Mouse (Mus musculus): Measurements from ENCODE around the gene Brf1. TPM values are rescaled to one million over a fixed set of nuclear protein-coding genes. Genes with fewer than 3 reads are reported as not detected.

Gene Brf1
- polyA plus RNA-seq, 1 experiment: 24.7 TPM

DNA sequence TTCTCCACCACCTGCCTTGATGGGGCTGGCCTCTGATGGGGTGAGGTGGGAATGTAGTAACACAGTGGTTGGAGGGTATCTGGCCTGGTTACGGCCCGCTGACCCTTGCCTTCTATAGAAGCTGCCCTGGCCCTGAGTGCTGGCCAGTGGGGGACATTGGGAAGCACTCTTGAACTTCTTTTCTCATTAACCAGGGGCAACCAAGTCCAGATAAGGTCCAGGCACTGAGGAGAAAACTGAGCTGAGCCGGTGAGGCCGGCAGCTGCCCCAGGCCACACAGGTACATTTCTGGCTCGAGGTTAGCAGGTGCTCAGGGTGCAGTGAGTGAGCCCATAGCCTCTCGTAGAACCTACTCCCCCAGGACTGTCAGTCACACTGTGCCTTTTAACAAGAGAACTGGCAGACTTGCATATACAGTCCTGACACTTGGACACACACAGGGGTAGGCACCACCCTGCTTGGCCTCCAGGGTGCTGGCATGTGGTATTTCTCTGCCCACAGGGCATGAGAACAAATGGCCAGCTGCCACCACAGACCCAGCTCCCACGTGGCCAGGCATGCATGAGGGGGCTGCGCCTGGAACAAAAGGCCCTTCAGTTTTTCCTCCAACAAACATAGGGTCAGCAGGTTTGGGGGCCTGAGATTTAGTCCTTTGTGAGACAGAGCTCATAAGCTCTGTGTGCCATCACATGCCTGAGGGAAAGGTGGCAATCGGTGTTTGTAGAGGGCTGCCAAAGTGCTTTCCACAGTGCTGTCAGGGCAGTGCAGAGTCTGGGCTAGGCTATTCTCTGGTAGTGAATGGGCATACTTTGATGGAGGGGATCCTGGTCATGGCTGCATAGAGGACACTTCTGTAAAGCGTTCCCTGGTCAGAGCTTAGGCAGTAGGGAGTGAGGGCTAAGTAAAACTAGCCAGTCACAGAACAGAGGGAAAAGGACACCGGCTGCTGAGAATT is 32.1 kb upstream of the Brf1 start:
- H3K27ac ChIP-seq (ENCODE audit: insufficient read depth, low read length): no peak overlapping the region

DNA sequence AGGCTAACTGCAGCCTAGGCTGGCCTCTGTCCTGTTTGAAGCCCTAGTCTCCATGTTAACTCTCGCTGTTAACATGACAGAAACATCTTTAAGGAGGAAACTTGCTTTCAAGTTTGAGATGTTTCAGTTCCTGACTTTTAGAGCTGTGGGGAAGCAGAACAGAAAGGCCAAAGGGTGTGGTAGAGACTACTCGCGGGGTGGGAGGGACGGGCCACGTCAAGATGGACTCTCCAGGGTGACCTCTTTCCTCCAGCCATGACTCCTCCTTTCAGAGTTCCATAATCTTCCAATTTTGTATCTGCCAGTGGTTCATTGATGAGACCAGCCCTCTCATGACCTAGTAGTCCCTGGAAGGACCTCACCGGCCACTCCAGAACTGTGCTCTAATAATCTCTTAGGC is 30.9 kb upstream of the Brf1 start:
- Histone ChIP-seq H3K9me3 (replicated peaks; ENCODE audit: control insufficient read depth, insufficient read depth, low read length, poor library complexity, severe bottlenecking) (no peaks in the 10 kb centered on the region), H3K27ac (ENCODE audit: insufficient read depth, low read length) (no peak overlapping the region), H3K36me3 (ENCODE audit: control insufficient read depth, insufficient read depth, low read length, poor library complexity, severe bottlenecking) (no peaks in the 10 kb centered on the region), H3K4me3 (ENCODE audit: low read depth, low read length) (no peak overlapping the region), H3K4me1 (ENCODE audit: control insufficient read depth, insufficient read depth, low read length) (no peaks in the 10 kb centered on the region), H3K9ac (ENCODE audit: low read depth, poor library complexity, severe bottlenecking) (no peak overlapping the region), H3K27me3 (ENCODE audit: control insufficient read depth, insufficient read depth, low read length, poor library complexity, severe bottlenecking) (no peaks in the 10 kb centered on the region)
- TF ChIP-seq EP300 (IDR thresholded peaks at IDR 0.05; ENCODE audit: insufficient read depth, low read depth, low read length) (no peak), CTCF (IDR thresholded peaks at IDR 0.05; ENCODE audit: low read depth, low read length) (no peak), POLR2A (IDR thresholded peaks at IDR 0.05; ENCODE audit: insufficient read depth, low read length) (no peak)

More for the DNA sequence above, 32.1 kb upstream of the Brf1 start:
- Histone ChIP-seq H3K4me1 (ENCODE audit: control insufficient read depth, insufficient read depth, low read length) (no peaks in the 10 kb centered on the region), H3K36me3 (ENCODE audit: control insufficient read depth, insufficient read depth, low read length, poor library complexity, severe bottlenecking) (no peaks in the 10 kb centered on the region), H3K9me3 (replicated peaks; ENCODE audit: control insufficient read depth, insufficient read depth, low read length, poor library complexity, severe bottlenecking) (no peaks in the 10 kb centered on the region), H3K27me3 (ENCODE audit: control insufficient read depth, insufficient read depth, low read length, poor library complexity, severe bottlenecking) (no peaks in the 10 kb centered on the region), H3K4me3 (ENCODE audit: low read depth, low read length) (no peak overlapping the region), H3K9ac (ENCODE audit: low read depth, poor library complexity, severe bottlenecking) (no peak overlapping the region)
- TF ChIP-seq CTCF (IDR thresholded peaks at IDR 0.05; ENCODE audit: low read depth, low read length): no peak
- TF ChIP-seq EP300 (IDR thresholded peaks at IDR 0.05; ENCODE audit: insufficient read depth, low read depth, low read length): no peak
- no peak for TF ChIP-seq POLR2A (IDR thresholded peaks at IDR 0.05; ENCODE audit: insufficient read depth, low read length)

DNA sequence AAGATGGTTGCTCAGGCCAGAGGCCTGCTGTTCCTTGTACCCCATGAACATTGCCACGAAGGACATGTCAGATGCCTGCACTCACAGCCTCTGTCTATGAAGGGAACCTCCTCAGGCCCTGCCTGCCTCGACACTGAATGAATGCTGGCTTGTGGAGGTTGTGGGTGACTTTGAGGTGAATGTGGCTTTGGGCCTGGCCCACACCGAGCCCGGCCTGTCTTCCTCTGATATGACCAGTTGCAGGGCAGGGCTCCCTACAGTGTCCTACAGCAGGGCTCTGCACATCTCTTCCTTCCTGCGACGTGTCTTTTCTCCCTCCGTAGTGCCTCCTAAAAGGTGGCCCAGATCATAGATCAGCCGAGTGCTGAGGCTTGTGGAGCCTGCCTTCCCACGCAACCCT is 30.5 kb upstream of the Brf1 start:
- H3K36me3 ChIP-seq (ENCODE audit: control insufficient read depth, insufficient read depth, low read length, poor library complexity, severe bottlenecking): no peaks in the 10 kb centered on the region
- no peaks in the 10 kb centered on the region for H3K9me3 ChIP-seq (replicated peaks; ENCODE audit: control insufficient read depth, insufficient read depth, low read length, poor library complexity, severe bottlenecking)
- H3K27ac ChIP-seq (ENCODE audit: insufficient read depth, low read length): no peak overlapping the region
- no peaks in the 10 kb centered on the region for H3K27me3 ChIP-seq (ENCODE audit: control insufficient read depth, insufficient read depth, low read length, poor library complexity, severe bottlenecking)
- H3K4me3 ChIP-seq (ENCODE audit: low read depth, low read length): no peak overlapping the region
- no peaks in the 10 kb centered on the region for H3K4me1 ChIP-seq (ENCODE audit: control insufficient read depth, insufficient read depth, low read length)
- H3K9ac ChIP-seq (ENCODE audit: low read depth, poor library complexity, severe bottlenecking): no peak overlapping the region
- TF ChIP-seq EP300 (IDR thresholded peaks at IDR 0.05; ENCODE audit: insufficient read depth, low read depth, low read length): no peak
- no peak for TF ChIP-seq CTCF (IDR thresholded peaks at IDR 0.05; ENCODE audit: low read depth, low read length)
- no peak for TF ChIP-seq POLR2A (IDR thresholded peaks at IDR 0.05; ENCODE audit: insufficient read depth, low read length)

DNA sequence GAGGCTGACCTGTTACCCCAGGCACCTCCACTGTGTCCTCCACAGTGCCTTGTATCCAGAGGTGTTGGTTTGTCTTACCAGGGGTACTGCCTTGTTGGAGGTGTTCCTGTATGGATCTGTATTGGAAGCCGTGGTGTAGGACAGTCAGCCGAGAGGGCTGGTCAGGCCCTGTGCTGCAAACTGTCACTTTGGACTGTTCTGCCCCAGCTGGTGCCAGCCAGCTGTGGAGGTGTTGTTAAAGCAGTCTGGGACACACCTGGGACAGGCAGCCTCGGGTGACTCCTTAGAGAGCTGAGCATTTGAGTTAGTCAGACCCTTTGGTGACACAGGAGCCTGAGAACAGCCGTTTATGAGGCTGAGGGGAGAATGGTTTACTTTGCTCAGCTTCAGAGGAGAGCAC is 29.5 kb upstream of the Brf1 start:
- Histone ChIP-seq H3K27ac (ENCODE audit: insufficient read depth, low read length) (no peak overlapping the region), H3K27me3 (ENCODE audit: control insufficient read depth, insufficient read depth, low read length, poor library complexity, severe bottlenecking) (no peaks in the 10 kb centered on the region), H3K36me3 (ENCODE audit: control insufficient read depth, insufficient read depth, low read length, poor library complexity, severe bottlenecking) (no peaks in the 10 kb centered on the region), H3K9ac (ENCODE audit: low read depth, poor library complexity, severe bottlenecking) (no peak overlapping the region), H3K9me3 (replicated peaks; ENCODE audit: control insufficient read depth, insufficient read depth, low read length, poor library complexity, severe bottlenecking) (no peaks in the 10 kb centered on the region), H3K4me3 (ENCODE audit: low read depth, low read length) (no peak overlapping the region), H3K4me1 (ENCODE audit: control insufficient read depth, insufficient read depth, low read length) (no peaks in the 10 kb centered on the region)
- TF ChIP-seq POLR2A (IDR thresholded peaks at IDR 0.05; ENCODE audit: insufficient read depth, low read length): no peak
- no peak for TF ChIP-seq EP300 (IDR thresholded peaks at IDR 0.05; ENCODE audit: insufficient read depth, low read depth, low read length)
- no peak for TF ChIP-seq CTCF (IDR thresholded peaks at IDR 0.05; ENCODE audit: low read depth, low read length)

DNA sequence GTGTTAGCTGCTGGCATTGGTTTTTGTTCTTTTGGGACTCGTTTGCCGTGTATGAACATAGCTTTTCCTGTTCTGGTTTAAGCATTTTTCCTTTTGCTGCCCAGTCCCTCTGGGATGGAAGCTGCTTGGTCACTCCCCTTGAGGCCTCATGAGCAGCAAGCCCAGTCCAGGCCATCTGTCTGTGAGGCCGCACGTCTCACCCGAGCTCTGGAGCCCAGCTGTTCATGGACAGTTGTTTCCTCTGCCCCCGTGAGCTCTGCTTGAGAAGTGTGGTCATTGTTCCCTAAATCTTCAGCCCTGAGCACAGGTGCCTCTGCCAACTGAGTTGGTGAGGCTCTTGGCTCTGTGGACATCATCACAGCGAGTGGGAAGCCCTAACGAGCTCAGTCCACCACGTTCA is 28.4 kb upstream of the Brf1 start:
- no peak for TF ChIP-seq POLR2A (IDR thresholded peaks at IDR 0.05; ENCODE audit: insufficient read depth, low read length)
- TF ChIP-seq EP300 (IDR thresholded peaks at IDR 0.05; ENCODE audit: insufficient read depth, low read depth, low read length): no peak
- TF ChIP-seq CTCF (IDR thresholded peaks at IDR 0.05; ENCODE audit: low read depth, low read length): no peak
- no peak overlapping the region for H3K4me3 ChIP-seq (ENCODE audit: low read depth, low read length)
- no peaks in the 10 kb centered on the region for H3K27me3 ChIP-seq (ENCODE audit: control insufficient read depth, insufficient read depth, low read length, poor library complexity, severe bottlenecking)
- H3K9ac ChIP-seq (ENCODE audit: low read depth, poor library complexity, severe bottlenecking): no peak overlapping the region
- no peaks in the 10 kb centered on the region for H3K36me3 ChIP-seq (ENCODE audit: control insufficient read depth, insufficient read depth, low read length, poor library complexity, severe bottlenecking)
- no peaks in the 10 kb centered on the region for H3K4me1 ChIP-seq (ENCODE audit: control insufficient read depth, insufficient read depth, low read length)
- no peak overlapping the region for H3K27ac ChIP-seq (ENCODE audit: insufficient read depth, low read length)
- H3K9me3 ChIP-seq (replicated peaks; ENCODE audit: control insufficient read depth, insufficient read depth, low read length, poor library complexity, severe bottlenecking): no peaks in the 10 kb centered on the region

DNA sequence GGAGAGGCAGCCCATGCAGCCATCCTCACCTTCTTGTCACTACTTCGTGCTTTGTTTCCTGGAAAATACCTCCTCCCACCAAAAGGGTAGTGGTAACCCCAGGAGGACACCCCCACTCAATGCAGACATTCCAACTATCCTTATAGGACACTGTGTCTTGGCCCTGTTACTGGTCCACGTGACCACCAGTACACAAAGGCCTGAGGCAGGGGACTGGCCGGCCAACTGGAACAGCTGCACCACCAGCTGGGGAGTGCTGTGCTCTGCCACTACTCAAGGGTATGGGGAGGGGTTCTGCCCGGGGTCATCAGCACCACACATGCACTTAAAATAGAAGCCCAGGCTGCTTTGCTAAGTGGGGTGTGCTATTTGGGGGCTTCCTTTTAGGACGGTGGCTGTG is 27.6 kb upstream of the Brf1 start:
- Histone ChIP-seq H3K27me3 (ENCODE audit: control insufficient read depth, insufficient read depth, low read length, poor library complexity, severe bottlenecking) (no peaks in the 10 kb centered on the region), H3K9me3 (replicated peaks; ENCODE audit: control insufficient read depth, insufficient read depth, low read length, poor library complexity, severe bottlenecking) (no peaks in the 10 kb centered on the region), H3K36me3 (ENCODE audit: control insufficient read depth, insufficient read depth, low read length, poor library complexity, severe bottlenecking) (no peaks in the 10 kb centered on the region), H3K4me1 (ENCODE audit: control insufficient read depth, insufficient read depth, low read length) (no peaks in the 10 kb centered on the region), H3K9ac (ENCODE audit: low read depth, poor library complexity, severe bottlenecking) (no peak overlapping the region), H3K27ac (ENCODE audit: insufficient read depth, low read length) (no peak overlapping the region), H3K4me3 (ENCODE audit: low read depth, low read length) (no peak overlapping the region)
- no peak for TF ChIP-seq CTCF (IDR thresholded peaks at IDR 0.05; ENCODE audit: low read depth, low read length)
- no peak for TF ChIP-seq POLR2A (IDR thresholded peaks at IDR 0.05; ENCODE audit: insufficient read depth, low read length)
- TF ChIP-seq EP300 (IDR thresholded peaks at IDR 0.05; ENCODE audit: insufficient read depth, low read depth, low read length): no peak
